Mouse (Mus musculus): Measurements from ENCODE around the gene Unc13a. TPM values are rescaled to one million over a fixed set of nuclear protein-coding genes. Genes with fewer than 3 reads are reported as not detected.

The Unc13a gene
- polyA plus RNA-seq, 1 experiment from 2014 or later, result 0.69 TPM

Small RNA genes lying within 50 kb of the gene (microRNA-seq; reads per million reads assigned to microRNA genes)
- not detected for gene Mir6769b

Other genes starting within 250 kb of the Unc13a start
- gene Abhd8, start 208.1 kb downstream of the Unc13a start, polyA plus RNA-seq (2015; fragmentation: Nextera tagmentation; extraction: Ambion mirVana), result 65.7 and 67.2 TPM in 2 replicates
- gene Mrpl34, start 206.8 kb downstream of the Unc13a start, polyA plus RNA-seq (2015; fragmentation: Nextera tagmentation; extraction: Ambion mirVana), result 100 and 122 TPM in 2 replicates
- gene Dda1, start 202.6 kb downstream of the Unc13a start, polyA plus RNA-seq (2015; fragmentation: Nextera tagmentation; extraction: Ambion mirVana), result 98.4 and 107 TPM in 2 replicates
- 1.3 and 1.4 TPM in 2 replicates for gene Ano8, start 185.8 kb downstream of the Unc13a start, polyA plus RNA-seq (2015; fragmentation: Nextera tagmentation; extraction: Ambion mirVana)
- gene Gtpbp3, start 183.7 kb downstream of the Unc13a start, polyA plus RNA-seq (2015; fragmentation: Nextera tagmentation; extraction: Ambion mirVana), result 16.5 and 19.2 TPM in 2 replicates
- 56.9 and 66.3 TPM in 2 replicates for gene Plvap, start 160.0 kb downstream of the Unc13a start, polyA plus RNA-seq (2015; fragmentation: Nextera tagmentation; extraction: Ambion mirVana)
- 1.5 and 1.8 TPM in 2 replicates for gene Ccdc194, start 146.0 kb downstream of the Unc13a start, polyA plus RNA-seq (2015; fragmentation: Nextera tagmentation; extraction: Ambion mirVana)
- gene Bst2, start 134.3 kb downstream of the Unc13a start, polyA plus RNA-seq (2015; fragmentation: Nextera tagmentation; extraction: Ambion mirVana), result 33.6 and 36.4 TPM in 2 replicates
- gene Mvb12a, start 128.8 kb downstream of the Unc13a start, polyA plus RNA-seq (2015; fragmentation: Nextera tagmentation; extraction: Ambion mirVana), result 95.7 and 102 TPM in 2 replicates
- 0.74 and 0.84 TPM in 2 replicates for gene Tmem221, start 112.9 kb downstream of the Unc13a start, polyA plus RNA-seq (2015; fragmentation: Nextera tagmentation; extraction: Ambion mirVana)
- 0.14 TPM in 1 of 2 replicates, not detected in the other for gene Nxnl1, start 105.2 kb downstream of the Unc13a start, polyA plus RNA-seq (2015; fragmentation: Nextera tagmentation; extraction: Ambion mirVana)
- gene Slc27a1, start 102.9 kb downstream of the Unc13a start, polyA plus RNA-seq (2015; fragmentation: Nextera tagmentation; extraction: Ambion mirVana), result 44.5 and 45.3 TPM in 2 replicates
- gene Pgls, start 79.6 kb downstream of the Unc13a start, polyA plus RNA-seq (2015; fragmentation: Nextera tagmentation; extraction: Ambion mirVana), result 200 and 202 TPM in 2 replicates
- 5.0 and 5.9 TPM in 2 replicates for gene Fam129c, start 74.1 kb downstream of the Unc13a start, polyA plus RNA-seq (2015; fragmentation: Nextera tagmentation; extraction: Ambion mirVana)
- gene Colgalt1, start 60.8 kb downstream of the Unc13a start, polyA plus RNA-seq (2015; fragmentation: Nextera tagmentation; extraction: Ambion mirVana), result 105 and 108 TPM in 2 replicates
- gene Jak3, start 4.5 kb upstream of the Unc13a start, polyA plus RNA-seq (2015; fragmentation: Nextera tagmentation; extraction: Ambion mirVana), result 5.3 and 6.4 TPM in 2 replicates
- 0.63 and 0.96 TPM in 2 replicates for gene Insl3, start 17.5 kb upstream of the Unc13a start, polyA plus RNA-seq (2015; fragmentation: Nextera tagmentation; extraction: Ambion mirVana)
- gene B3gnt3, start 30.0 kb upstream of the Unc13a start, polyA plus RNA-seq (2015; fragmentation: Nextera tagmentation; extraction: Ambion mirVana), result 1.7 and 2.6 TPM in 2 replicates
- gene Fcho1, start 54.0 kb upstream of the Unc13a start, polyA plus RNA-seq (2015; fragmentation: Nextera tagmentation; extraction: Ambion mirVana), result 7.7 and 8.9 TPM in 2 replicates
- gene Zfp709, start 210.3 kb upstream of the Unc13a start, polyA plus RNA-seq (2015; fragmentation: Nextera tagmentation; extraction: Ambion mirVana), result 6.0 and 6.9 TPM in 2 replicates
- 6.9 and 7.0 TPM in 2 replicates for gene Zfp882, start 236.9 kb upstream of the Unc13a start, polyA plus RNA-seq (2015; fragmentation: Nextera tagmentation; extraction: Ambion mirVana)
- gene Zfp617, start 236.9 kb upstream of the Unc13a start, polyA plus RNA-seq (2015; fragmentation: Nextera tagmentation; extraction: Ambion mirVana), result 19.8 and 21.1 TPM in 2 replicates

All from limb, embryonic 15.5 days (tissue).